Mouse (Mus musculus) activated CD4-positive, CD25-positive, alpha-beta regulatory T cell (primary cell): ENCODE results near the gene Gm2237. TPM values are rescaled to one million over a fixed set of nuclear protein-coding genes. Genes with fewer than 3 reads are reported as not detected.

Experiments
- polyA plus RNA-seq, 2 experiments: library from polyadenylated mRNA; unstranded; fragments of 100-300 nt; shearing (Covaris generic); gene quantifications; one replicate each; pipeline ENCODE4 v1.2.1; 2017

Gm2237 gene
- polyA plus RNA-seq, result 1 to 10 TPM; 4.3 to 9.4 TPM

DNA sequence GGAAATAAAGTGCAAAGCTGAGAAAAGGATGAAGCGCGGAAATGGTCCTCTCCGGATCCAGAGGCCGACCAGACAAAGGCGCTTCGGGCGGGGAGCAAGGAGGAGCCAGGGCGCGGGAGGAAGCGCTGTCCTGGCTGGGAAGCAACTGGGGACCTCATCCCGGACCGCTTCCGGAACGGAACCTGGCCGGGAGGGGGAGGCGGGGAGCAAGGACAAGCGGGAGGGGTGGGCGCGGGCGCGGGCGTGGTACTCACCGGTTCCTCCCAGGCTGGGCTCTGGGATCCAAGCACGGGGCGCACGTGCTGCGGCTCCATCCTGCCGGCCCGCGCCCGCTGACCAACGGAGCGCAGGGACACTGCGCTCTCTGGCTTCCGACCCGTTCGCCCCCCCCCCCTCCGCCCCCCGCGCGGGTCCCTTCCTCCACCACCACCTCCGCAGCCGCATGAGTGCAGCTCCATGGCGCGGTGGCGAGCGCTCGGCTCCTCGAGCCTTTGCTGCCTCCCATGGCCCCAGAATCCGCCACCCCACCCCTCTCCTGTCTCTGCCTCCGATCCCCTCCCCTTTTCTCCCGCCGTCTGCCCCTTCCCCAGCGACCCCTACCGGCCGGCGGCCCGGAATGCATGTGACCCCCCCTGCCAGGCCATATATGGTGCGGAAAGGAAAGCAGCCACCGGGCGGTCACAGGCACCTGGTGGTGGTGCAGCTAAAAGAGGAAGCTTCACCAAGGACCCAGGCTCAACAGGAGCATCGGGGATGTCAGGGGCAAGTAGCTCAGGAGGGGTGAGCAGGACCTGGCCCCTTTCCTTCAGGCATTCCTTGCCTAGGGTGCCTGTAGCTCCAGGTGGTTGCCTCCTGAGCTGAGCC lies at the start of gene Gm2237:
TSS of gene Gm2237 (minus strand) at position 332 of the 864 bp plus-strand sequence.

DNA sequence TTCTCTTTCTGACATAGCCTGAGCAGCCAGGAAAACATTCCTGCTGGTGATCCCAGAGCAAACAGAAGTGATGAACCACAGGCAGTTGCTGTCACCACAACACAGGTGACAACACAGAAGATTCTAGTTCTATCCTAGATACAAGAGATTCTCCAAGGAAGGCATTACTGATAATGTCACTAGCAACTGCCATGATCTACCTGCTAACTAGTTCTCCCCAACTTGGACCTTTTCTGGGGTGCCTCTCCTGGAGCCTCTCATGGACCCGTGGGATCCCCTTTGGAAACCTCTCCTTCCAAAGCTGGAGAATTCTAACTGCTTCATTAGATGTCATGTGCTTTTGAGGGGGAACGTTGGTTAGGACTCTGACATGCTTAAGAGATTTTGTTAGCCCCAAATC lies 17.5 kb upstream of the Gm2237 start, which contains the start of gene Gm5458:
TSS of gene Gm5458 (minus strand) at position 101 of the 400 bp plus-strand sequence.

DNA sequence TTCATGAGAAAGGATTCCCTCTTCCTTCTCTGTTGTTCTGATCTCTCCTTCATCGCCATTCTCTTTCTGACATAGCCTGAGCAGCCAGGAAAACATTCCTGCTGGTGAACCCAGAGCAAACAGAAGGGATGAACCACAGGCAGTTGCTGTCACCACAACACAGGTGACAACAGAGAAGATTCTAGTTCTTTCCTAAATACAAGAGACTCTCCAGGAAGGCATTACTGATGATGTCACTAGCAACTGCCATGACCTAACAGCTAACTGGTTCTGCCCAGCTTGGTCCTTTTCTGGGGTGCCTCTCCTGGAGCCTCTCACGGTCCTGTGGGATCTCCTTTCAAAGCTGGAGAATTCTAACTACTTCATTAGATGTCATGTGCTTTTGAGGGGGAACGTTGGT lies 35.1 kb downstream of the Gm2237 start, which contains the start of gene Gm2244:
TSS of gene Gm2244 (minus strand) at position 101 of the 400 bp plus-strand sequence.

Other genes starting within 250 kb of the Gm2237 start
- gene Gm21738, start 166.2 kb downstream of the Gm2237 start, polyA plus RNA-seq, result 10 to 100 TPM in 1 of 2 experiments, 1 to 10 TPM in 1; 5.4 to 19.1 TPM
- not detected for gene Gm2244, start 35.2 kb downstream of the Gm2237 start, polyA plus RNA-seq
- gene Gm5458, start 17.4 kb upstream of the Gm2237 start, polyA plus RNA-seq, result not detected
- gene Nid2, start 166.1 kb upstream of the Gm2237 start, polyA plus RNA-seq, result 1 to 10 TPM; 1.8 to 7.5 TPM
- gene Rtraf, start 238.7 kb upstream of the Gm2237 start, polyA plus RNA-seq, result 100 to 1,000 TPM; 136 to 143 TPM